Mouse (Mus musculus): ENCODE measurements at regions not wholly inside any gene's neighbourhood (a gene's known extent, or its start where the extent isn't known, plus 50 kb on each side); places are given as distances from the start of the nearest gene placed in this dataset.

DNA sequence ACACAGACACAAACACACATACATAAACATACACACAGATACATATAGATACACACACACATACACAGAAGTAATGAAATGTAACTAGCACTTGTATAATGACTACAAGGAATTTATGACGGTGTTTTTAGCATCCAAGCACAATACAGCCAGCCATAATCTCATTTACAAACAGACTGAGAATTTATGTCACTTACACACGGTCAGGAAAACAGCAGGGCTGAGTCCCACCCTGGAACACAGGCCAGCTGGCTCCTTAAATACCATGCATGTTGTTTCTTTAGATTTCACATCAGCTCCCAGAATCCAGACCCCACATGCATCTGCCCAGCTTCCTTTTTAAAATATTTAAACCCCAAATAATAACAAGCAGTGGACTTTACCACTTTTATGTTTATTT, 123.1 kb upstream of the Clnk start:
- DNase-seq, result peak; percentile 10 to 33

DNA sequence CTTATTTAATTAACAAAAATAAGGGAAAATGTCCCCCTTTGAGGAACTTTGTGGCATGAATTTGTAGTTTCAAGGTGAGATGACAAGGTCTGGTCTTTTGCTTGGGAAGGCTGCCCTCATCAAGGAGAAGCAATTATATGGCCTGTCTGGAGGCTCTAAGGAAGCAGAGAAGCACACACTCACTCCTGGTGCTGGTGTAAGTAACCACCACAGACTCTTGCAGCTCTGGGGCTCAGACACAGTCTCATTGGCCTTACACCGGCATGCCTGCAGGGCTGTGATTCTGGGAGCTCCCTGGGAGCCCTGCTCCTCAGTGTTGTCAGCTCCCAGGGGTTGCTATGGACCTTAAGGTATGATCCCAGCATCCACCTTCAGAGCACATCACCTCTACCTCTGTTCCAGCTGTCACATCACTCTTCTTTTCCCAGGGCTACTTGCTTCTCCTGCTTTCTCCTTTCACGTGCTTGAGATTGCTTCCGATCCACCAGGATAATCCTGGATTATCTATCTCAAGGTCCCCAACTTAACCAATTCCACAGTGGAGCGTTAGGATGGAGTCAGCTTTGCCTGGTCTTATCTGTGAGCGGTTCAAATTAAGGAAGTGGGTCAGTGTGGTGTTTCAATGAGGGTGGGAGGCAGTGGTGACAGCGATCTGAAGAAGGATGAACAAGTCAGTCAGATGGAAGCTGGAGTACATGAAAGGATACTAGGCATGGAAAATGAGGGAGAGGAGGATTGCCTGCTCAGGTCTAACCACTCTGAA, 96.0 kb upstream of the Clnk start:
- DNase-seq, result no peak

DNA sequence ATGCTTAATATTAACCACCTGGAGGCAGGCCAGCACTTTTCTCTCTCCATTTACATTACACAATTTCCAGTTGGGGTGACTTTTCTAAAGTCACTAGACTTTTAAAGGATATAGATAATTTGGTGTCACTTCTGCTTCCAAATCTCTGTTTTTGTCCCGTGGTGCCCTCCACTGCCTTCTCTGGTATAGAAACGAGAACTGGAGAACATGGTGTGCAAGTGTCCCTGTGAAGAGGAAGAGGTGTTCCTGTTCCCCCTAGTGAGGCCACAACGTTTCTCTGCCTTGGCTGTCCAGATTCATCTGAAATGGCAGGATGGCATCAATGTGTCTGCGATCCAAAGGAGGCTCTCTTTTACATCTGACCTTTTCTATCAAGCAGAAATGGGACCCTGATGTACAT, 93.9 kb upstream of the Clnk start:
- no peak for DNase-seq

DNA sequence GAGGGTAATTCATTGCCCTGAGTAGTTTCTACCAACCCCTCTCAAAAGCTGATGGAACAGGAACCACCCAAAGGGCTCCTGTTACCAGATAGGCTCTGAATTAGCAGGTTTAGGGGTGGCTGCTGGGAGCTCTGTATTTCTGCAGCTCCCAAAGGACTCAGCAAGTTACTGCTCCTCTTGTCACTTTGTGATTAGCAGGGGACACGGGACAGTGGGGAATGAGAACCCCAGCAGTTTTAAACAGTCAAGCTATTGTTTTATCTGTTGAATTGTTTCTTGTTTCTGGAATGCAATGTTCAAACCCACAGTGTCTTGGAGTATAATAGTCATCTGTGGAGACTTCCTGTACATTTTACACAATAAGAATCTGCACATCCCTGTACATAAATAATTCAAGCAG, 90.4 kb upstream of the Clnk start:
- DNase-seq, result no peak

DNA sequence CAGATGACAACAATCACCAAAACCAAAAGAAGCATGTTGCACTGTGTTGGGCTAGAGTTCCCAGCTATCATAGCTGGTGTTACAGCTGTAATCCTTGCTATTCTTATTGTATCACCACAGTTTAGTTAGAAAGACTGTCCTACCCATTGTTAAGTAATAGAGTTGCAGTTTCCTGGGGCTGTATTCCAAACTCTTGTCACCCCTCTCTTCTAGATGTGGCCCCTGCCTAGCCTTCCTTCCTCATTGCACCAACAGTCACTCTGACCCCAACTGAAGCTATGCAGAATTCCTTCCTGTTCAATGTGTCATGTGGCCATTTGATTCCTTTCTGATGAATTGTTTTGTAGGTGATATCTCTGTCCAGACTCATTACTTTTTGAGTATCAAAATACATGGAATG, 87.8 kb upstream of the Clnk start:
- no peak for DNase-seq

DNA sequence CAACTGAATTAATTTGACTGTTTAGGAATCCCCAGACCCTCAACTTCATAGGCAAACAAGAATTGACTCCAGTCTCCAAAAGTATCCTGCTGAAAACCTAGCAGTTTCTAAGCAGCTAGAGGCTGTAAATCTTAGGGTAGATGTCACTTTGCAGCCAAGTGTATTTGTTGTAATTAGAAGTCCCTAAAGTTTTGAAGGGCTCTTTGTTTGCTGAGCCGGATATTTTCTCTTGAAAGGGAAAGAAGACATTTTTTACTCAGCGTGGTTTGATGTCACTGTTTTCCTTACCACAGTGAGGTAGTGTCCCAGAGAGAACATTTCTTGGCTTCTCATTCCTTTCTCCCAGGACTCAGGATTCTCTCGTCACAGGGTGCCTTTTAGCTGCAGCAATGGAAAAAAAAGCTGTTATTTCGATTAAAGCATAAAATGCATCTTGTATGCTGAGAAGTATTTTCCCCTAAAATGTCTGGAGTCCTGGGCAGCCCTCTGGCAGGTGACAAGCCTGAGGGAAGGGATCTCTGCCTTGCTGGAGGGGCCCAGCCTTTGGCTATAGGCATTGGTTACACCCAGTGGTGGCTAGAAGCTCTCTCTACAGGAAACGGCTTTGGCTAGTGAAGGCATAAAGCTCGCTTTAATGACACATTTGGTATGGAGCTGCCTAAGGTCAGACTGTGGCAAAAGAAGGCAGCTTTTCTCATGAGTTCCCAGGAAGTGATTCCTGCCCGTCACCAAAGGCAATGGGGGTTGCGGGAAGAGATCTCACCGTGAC, 74.1 kb upstream of the Clnk start:
- peak in 1 of 2 experiments; percentile 1 for DNase-seq

DNA sequence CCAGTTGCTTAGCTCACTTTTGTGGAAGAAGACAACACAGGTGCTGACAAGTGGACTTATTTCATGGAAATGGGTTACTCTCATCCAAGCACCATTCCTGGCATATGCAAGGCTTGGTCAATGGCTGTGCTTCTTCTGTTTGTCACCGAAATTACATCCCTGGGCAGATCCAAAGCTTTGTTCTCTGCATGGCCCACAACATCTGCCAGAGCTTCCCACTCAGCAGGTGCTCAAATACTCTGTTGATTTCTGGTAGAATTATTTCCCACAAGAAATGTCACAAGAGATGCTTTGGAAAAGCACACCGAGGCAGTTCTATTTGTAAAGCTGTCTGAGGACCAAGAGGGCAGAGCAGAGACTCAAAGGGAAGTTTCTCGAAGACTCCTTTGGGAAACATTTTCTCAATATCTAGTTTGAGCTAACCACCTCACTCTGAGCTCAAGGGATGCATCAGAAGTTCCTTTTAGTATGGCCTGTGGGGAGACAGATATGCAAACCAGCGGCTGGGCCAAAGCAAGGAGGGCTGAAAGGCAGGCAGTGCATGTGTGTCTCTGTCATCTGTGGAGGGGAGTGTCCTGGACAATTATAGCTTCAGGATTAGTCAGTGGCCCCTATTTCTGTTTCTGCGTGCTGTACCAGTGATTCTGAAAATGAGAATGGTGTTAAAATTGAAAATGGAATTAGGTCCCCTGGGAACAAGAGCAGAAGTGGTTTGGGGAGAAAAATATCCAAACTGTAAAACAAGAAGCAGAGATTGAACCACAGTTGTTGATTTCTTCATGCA, 69.5 kb upstream of the Clnk start:
- no peak for DNase-seq

DNA sequence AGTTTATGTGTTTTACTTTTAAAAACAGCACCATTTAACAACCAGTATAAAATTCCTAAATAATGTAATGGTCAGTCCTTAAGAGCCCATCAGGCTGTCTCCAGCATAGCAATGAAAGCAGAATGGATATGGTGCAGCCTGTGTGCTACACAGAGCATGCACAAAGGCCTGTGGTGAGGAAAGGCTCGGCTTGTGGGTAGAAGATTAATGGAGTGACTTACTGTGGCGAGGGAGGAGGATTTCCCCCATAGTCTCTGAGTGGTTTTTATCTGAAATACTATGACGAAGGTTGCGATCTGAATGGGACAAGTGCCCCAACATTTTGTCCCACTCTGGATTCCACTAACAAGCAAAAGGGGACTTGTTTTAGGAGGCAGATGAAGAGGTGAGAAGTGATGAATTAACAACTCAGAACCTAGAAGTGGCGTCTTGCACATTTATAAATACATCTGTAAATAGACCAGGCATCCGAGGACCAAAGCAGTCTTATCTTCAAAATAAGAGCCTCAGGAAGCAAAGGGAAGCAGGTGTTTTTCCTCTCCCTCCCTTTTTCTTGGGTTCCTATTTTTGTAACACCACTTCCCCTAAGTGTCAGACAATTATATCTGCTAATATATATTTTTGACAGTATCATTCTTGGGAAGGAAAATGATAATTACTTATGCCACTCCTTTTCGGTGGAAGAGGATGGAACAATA, 55.9 kb upstream of the Clnk start:
- peak in 1 of 2 experiments; percentile 7 for DNase-seq

DNA sequence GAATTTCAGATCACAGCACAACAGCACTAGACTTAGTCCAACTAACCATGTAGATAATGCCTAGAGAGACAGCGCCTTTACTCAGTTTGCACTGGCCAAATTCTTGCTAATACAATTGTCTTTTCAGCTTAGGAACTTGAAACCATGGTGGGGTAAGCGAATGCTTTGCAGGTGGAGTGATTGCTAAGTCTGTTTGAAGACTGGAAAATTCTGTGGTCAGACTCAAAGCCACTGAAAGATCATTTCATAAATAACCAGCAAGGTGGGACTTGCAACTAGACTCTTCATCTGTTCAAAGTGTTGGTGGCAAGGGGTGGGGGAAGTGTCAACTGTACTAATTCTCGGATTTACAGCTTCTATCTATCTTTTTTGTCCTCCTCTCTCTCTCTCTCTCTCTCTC, 50.4 kb upstream of the Clnk start:
- no peak for DNase-seq

All from kidney, postnatal 4 days (tissue).